Mouse (Mus musculus) layer of hippocampus, adult 2 months (tissue): Measurements from ENCODE around the gene Pgm3. TPM values are rescaled to one million over a fixed set of nuclear protein-coding genes. Genes with fewer than 3 reads are reported as not detected.
"Not testable (repeated sequence)": the region's sequence is repeated elsewhere in the genome, so short reads cannot be mapped to it uniquely, and the experiment has no call there.

Experiments used
- DNase-seq, 2 experiments: peaks; one replicate each; pipeline ENCODE4 v3.0.0; 2022; ENCODE audit warnings: low spot score in 2 of 2
- H3K27ac ChIP-seq: fragments of 200-600 bp; 2 replicates; pipeline ENCODE4 v1.8.1; 2022
- H3K4me3 ChIP-seq: fragments of 200-600 bp; 2 replicates; pipeline ENCODE4 v1.8.1; 2022; ENCODE audit warnings: mild to moderate bottlenecking
- CTCF ChIP-seq: fragments of 200-600 bp; conservative IDR thresholded peaks from 2 replicates; pipeline ENCODE4 v1.8.1; 2022; ENCODE audit warnings: antibody characterized with exemption, mild to moderate bottlenecking, moderate library complexity
- long read RNA-seq, 2 experiments: library from polyadenylated mRNA; stranded (forward); transcript quantifications; one replicate each; pipeline ENCODE4 v2.0.0; 2021; ENCODE audit warnings: borderline mapping rate in 2 of 2
- total RNA-seq, 2 experiments: library from RNA; stranded (reverse); gene quantifications; 2 replicates each; pipeline ENCODE4 v1.2.3; 2021

Gene Pgm3
- 10 to 100 TPM; 14.6 to 15.6 TPM for total RNA-seq
- long read RNA-seq, experiment 1, transcript Pgm3-201 (13 exons, 2,666 nt): major isoform, 21 of 23 reads
- long read RNA-seq, experiment 1, partial matches to known transcripts: 0 of 23 reads
- long read RNA-seq, experiment 1, other reads (novel, unspliced or antisense): 1 of 23 reads
- long read RNA-seq, experiment 2, transcript Pgm3-201 (13 exons, 2,666 nt): major isoform, 15 of 17 reads
- long read RNA-seq, experiment 2, partial matches to known transcripts: 1 of 17 reads
- long read RNA-seq, experiment 2, other reads (novel, unspliced or antisense): 1 of 17 reads

- TF ChIP-seq CTCF: no peak
- Histone ChIP-seq H3K4me3 (peak within 1 kb of the TSS; percentile 95), H3K27ac (peak within 1 kb of the TSS; percentile 94)
- DNase-seq: peak; percentile 96 to 97
Observed at GRCm38 (mm10) chr9:86571540-86572135, at the start of gene Pgm3, which contains the start of gene Rwdd2a. Pgm3 (minus strand) TSS chr9:86571842. Rwdd2a (plus strand) TSS chr9:86571991.

GRCm38 (mm10) chr9:86619341-86620139 lies 47.9 kb upstream of the Pgm3 start:
- no peak overlapping the region for H3K27ac ChIP-seq
- H3K4me3 ChIP-seq: no peak overlapping the region
- DNase-seq: no peak
- TF ChIP-seq CTCF: no peak

- TF ChIP-seq CTCF: no peak
- Histone ChIP-seq H3K4me3 (no peak overlapping the region), H3K27ac (no peak overlapping the region)
- no peak for DNase-seq
Observed at GRCm38 (mm10) chr9:86617837-86618492, 46.3 kb upstream of the Pgm3 start.

GRCm38 (mm10) chr9:86615765-86616164 lies 44.1 kb upstream of the Pgm3 start:
- TF ChIP-seq CTCF: no peak
- no peak for DNase-seq
- no peak overlapping the region for H3K4me3 ChIP-seq
- no peak overlapping the region for H3K27ac ChIP-seq

- DNase-seq: no peak
- H3K4me3 ChIP-seq: no peak overlapping the region
- no peak for TF ChIP-seq CTCF
- no peak overlapping the region for H3K27ac ChIP-seq
Observed at GRCm38 (mm10) chr9:86612091-86612490, 40.4 kb upstream of the Pgm3 start.

GRCm38 (mm10) chr9:86605776-86606175 lies 34.1 kb upstream of the Pgm3 start:
- H3K27ac ChIP-seq: no peak overlapping the region
- DNase-seq: no peak
- H3K4me3 ChIP-seq: no peak overlapping the region
- TF ChIP-seq CTCF: no peak

- Histone ChIP-seq H3K27ac (no peak overlapping the region), H3K4me3 (no peak overlapping the region)
- no peak for DNase-seq
- no peak for TF ChIP-seq CTCF
Observed at GRCm38 (mm10) chr9:86599723-86600303, 28.2 kb upstream of the Pgm3 start.

GRCm38 (mm10) chr9:86596983-86597382 lies 25.3 kb upstream of the Pgm3 start:
- not testable (repeated sequence) for H3K4me3 ChIP-seq, H3K27ac ChIP-seq, DNase-seq

GRCm38 (mm10) chr9:86594357-86594767 lies 22.7 kb upstream of the Pgm3 start:
- not testable (repeated sequence) for H3K4me3 ChIP-seq, DNase-seq, H3K27ac ChIP-seq

- H3K27ac ChIP-seq: peak overlapping the region; percentile 80
- peak; percentile 89 for TF ChIP-seq CTCF
- DNase-seq: peak; percentile 37 to 45
Observed at GRCm38 (mm10) chr9:86592676-86593668, 21.3 kb upstream of the Pgm3 start.

GRCm38 (mm10) chr9:86587019-86587795 lies 15.6 kb upstream of the Pgm3 start:
- H3K4me3 ChIP-seq: no peak overlapping the region
- DNase-seq: no peak
- no peak for TF ChIP-seq CTCF
- no peak overlapping the region for H3K27ac ChIP-seq

More at GRCm38 (mm10) chr9:86592676-86593668, 21.3 kb upstream of the Pgm3 start:
- no peak overlapping the region for H3K4me3 ChIP-seq
